Mouse (Mus musculus) spleen, adult 2 months (tissue): ENCODE data around the gene Dupd1.

Experiments used
- CTCF ChIP-seq: fragments of 200-500 bp; IDR thresholded peaks from 2 replicates; pipeline ENCODE4 v1.5.1; 2011; ENCODE audit warnings: mild to moderate bottlenecking, inconsistent platforms; ENCODE audit not compliant: insufficient read depth, insufficient read length, insufficient replicate concordance; ENCODE audit errors: extremely low read depth
- POLR2A ChIP-seq: fragments of 200-500 bp; IDR thresholded peaks from 2 replicates; pipeline ENCODE4 v1.6.1; 2011; ENCODE audit warnings: low read depth, low read length, inconsistent platforms

DNA sequence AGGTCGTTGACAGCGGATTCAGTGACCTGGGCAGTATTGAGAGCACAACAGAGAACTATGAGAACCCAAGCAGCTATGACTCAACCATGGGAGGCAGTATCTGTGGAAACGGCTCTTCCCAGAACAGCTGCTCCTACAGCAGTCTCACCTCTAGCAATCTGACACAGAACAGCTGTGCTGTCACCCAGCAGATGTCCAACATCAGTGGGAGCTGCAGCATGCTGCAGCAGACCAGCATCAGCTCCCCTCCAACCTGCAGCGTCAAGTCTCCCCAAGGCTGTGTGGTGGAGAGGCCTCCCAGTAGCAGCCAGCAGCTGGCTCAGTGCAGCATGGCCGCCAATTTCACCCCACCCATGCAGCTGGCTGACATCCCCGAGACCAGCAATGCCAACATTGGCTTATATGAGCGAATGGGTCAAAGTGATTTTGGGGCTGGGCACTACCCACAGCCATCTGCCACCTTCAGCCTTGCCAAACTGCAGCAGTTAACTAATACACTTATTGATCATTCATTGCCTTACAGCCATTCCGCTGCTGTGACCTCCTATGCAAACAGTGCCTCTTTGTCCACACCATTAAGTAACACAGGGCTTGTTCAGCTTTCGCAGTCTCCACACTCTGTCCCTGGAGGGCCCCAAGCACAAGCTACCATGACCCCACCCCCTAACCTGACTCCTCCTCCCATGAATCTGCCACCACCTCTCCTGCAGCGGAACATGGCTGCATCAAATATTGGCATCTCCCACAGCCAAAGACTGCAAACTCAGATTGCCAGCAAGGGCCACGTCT, 44.5 kb downstream of the Dupd1 start:
- TF ChIP-seq POLR2A, result no peak
- TF ChIP-seq CTCF, result no peak
